Mouse (Mus musculus) limb, embryonic 15.5 days (tissue): Measurements from ENCODE around the gene Trpc1. TPM values are rescaled to one million over a fixed set of nuclear protein-coding genes. Genes with fewer than 3 reads are reported as not detected.

ENCODE experiments used
- ATAC-seq: fragments of 200-750 bp; cut with Nextera tagmentation; 2 replicates; pipeline ENCODE4 v1.8.0; 2017; ENCODE audit warnings: low read depth, moderate TSS enrichment; ENCODE audit not compliant: insufficient number of reproducible peaks, low FRiP score, low TSS enrichment
- H3K27ac ChIP-seq: fragments of 300-500 bp; sonication (generic); 2 replicates; pipeline ENCODE4 v1.5.1; 2015; ENCODE audit warnings: moderate library complexity, mild to moderate bottlenecking, inconsistent platforms
- H3K27me3 ChIP-seq: fragments of 300-500 bp; sonication (generic); 2 replicates; pipeline ENCODE4 v1.6.1; 2015; ENCODE audit warnings: inconsistent platforms
- H3K36me3 ChIP-seq: fragments of 300-500 bp; sonication (generic); 2 replicates; pipeline ENCODE4 v1.6.1; 2015; ENCODE audit warnings: inconsistent platforms
- H3K4me1 ChIP-seq: fragments of 300-500 bp; sonication (generic); 2 replicates; pipeline ENCODE4 v1.6.1; 2015; ENCODE audit warnings: inconsistent platforms
- H3K4me2 ChIP-seq: fragments of 300-500 bp; sonication (generic); 2 replicates; pipeline ENCODE4 v1.6.1; 2015; ENCODE audit warnings: mild to moderate bottlenecking, inconsistent platforms
- H3K4me3 ChIP-seq: fragments of 300-500 bp; sonication (generic); 2 replicates; pipeline ENCODE4 v1.5.1; 2015; ENCODE audit warnings: mild to moderate bottlenecking, inconsistent platforms
- H3K9ac ChIP-seq: fragments of 300-500 bp; sonication (generic); 2 replicates; pipeline ENCODE4 v1.6.1; 2015; ENCODE audit warnings: inconsistent platforms
- H3K9me3 ChIP-seq: fragments of 300-500 bp; sonication (generic); 2 replicates; pipeline ENCODE4 v1.6.1; 2016; ENCODE audit warnings: inconsistent platforms
- WGBS: fragments of 180-500 bp; shearing (Covaris S2); methylation state at CpG from one replicate; pipeline ENCODE4 v1.1.7; 2015; 5-methylcytosine and 5-hydroxymethylcytosine counted together
- polyA plus RNA-seq: library from polyadenylated mRNA; unstranded; fragments of >200 nt; fragmentation: Nextera tagmentation; extraction: Ambion mirVana; gene quantifications from 2 replicates; pipeline ENCODE4 v1.2.1, GENCODE M21; 2015

Gene Trpc1
- 1.4 and 2.4 TPM in 2 replicates for polyA plus RNA-seq

GRCm38 (mm10) chr9:95750037-95750511 lies at the start of gene Trpc1:
Gene Trpc1, minus strand, starts transcription at chr9:95750375.
- Histone ChIP-seq H3K4me1 (peaks cover 17% of the 10 kb centered on the region), H3K27ac (no peak within 1 kb of the TSS), H3K4me3 (peak within 1 kb of the TSS; percentile 85), H3K9me3 (no peaks in the 10 kb centered on the region), H3K36me3 (no peaks in the 10 kb centered on the region), H3K9ac (peak within 1 kb of the TSS; percentile 69), H3K27me3 (peaks cover 31% of the 10 kb centered on the region), H3K4me2 (peak within 1 kb of the TSS; percentile 90)
- WGBS = under 1% methylated on average over 43 of the region's 56 CpGs
- ATAC-seq = peak; percentile 92

DNA sequence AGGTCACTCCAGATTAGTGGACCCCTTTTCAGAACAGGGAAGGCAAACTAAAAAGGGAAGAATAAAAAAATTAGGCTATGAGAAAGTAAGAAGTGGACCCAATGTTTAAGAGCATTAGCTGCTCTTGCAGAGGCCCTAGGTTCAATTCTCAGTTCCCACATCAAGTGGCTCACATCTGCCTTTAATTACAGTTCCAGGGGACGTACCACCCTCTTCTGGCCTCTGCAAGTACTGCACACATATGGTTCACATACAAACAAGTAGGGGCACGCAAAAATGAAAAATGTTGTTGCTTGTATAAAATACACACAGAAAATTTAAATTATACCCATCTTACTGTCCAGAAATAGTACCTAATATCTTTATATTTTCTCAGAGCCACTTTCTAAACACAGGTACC lies 46.1 kb upstream of the Trpc1 start:
- Histone ChIP-seq H3K9me3 (no peaks in the 10 kb centered on the region), H3K27ac (no peak overlapping the region), H3K36me3 (no peaks in the 10 kb centered on the region), H3K4me1 (no peaks in the 10 kb centered on the region), H3K27me3 (no peaks in the 10 kb centered on the region), H3K9ac (no peak overlapping the region), H3K4me2 (no peak overlapping the region), H3K4me3 (no peak overlapping the region)
- no peak for ATAC-seq
- WGBS = 93% methylated on average over 2 of the region's 2 CpGs

GRCm38 (mm10) chr9:95795844-95796243 lies 45.7 kb upstream of the Trpc1 start:
- ATAC-seq = no peak
- Histone ChIP-seq H3K4me2 (no peak overlapping the region), H3K9ac (no peak overlapping the region), H3K36me3 (no peaks in the 10 kb centered on the region), H3K9me3 (no peaks in the 10 kb centered on the region), H3K27me3 (no peaks in the 10 kb centered on the region), H3K4me3 (no peak overlapping the region), H3K4me1 (no peaks in the 10 kb centered on the region), H3K27ac (no peak overlapping the region)
- 90% methylated on average over 5 of the region's 5 CpGs for WGBS

DNA sequence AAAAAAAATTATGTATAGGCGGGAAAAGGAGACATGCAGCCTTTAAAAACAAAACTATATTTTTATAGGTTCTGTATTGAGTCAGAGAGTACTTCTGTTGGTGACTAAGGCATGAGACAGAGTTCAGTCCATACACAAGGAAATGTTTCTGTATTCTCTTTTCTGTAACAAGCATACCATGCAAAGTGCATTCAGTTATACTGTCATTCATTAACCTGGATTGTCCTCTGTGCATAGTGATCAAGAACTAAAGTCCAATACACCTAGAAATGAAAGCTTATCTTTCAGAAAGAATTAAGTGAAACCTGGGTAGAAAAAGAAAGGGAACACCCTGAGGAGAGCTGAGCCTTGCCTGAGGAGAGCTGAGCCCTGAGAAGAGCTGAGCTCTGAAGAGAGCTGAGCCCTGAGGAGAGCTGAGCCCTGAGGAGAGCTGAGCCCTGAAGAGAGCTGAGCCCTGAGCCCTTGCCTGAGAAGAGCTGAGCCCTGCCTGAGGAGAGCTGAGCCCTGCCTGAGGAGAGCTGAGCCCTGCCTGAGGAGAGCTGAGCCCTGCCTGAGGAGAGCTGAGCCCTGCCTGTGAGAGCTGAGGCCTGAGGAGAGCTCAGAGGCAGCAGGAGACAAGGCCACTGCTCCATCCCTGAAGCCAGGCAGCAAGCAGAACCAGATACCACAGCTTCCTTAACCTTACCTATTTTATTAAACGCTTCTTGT lies 45.1 kb upstream of the Trpc1 start:
- H3K27me3 ChIP-seq = no peaks in the 10 kb centered on the region
- no peak overlapping the region for H3K4me3 ChIP-seq
- 77% methylated on average over 2 of the region's 2 CpGs for WGBS
- H3K9ac ChIP-seq = no peak overlapping the region
- H3K36me3 ChIP-seq = no peaks in the 10 kb centered on the region
- H3K27ac ChIP-seq = no peak overlapping the region
- H3K9me3 ChIP-seq = no peaks in the 10 kb centered on the region
- no peaks in the 10 kb centered on the region for H3K4me1 ChIP-seq
- H3K4me2 ChIP-seq = no peak overlapping the region
- ATAC-seq = no peak

DNA sequence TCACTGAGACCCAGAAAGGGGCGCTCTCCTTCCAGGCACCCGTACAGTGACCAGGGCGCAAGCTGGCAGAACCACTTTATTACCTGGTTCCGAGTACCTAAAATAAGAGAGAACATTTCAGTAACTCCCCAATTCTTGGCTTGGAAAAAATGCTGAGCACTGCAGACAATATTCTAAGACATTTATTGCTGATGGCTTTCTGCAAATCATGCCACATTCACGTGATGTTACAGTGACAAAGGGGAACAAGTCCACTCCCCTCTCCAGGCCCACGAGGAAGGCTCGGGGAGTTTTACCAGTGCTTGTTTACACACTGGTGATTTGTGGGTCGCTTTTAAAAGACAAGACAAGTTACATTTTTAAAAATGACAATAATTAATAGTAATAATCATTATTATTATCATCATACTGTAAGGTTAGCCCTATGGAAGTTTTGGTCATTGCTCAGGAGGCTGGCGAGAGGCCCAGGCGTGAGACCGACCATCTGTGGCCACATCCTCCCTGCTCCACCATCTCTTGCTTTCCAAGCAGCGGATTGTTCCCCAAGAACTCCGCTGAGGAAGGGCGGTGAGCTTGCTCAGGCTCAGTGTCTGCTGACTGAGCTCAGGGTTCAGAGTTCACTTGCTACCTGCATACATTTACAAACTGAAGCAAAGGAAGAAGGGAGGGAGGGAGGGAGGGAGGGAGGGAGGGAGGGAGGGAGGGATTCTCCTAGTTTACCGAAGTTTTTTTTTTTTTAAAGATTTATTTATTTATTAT lies 44.0 kb upstream of the Trpc1 start:
- no peak overlapping the region for H3K27ac ChIP-seq
- H3K4me1 ChIP-seq = no peaks in the 10 kb centered on the region
- no peak overlapping the region for H3K9ac ChIP-seq
- no peaks in the 10 kb centered on the region for H3K27me3 ChIP-seq
- no peak for ATAC-seq
- H3K4me3 ChIP-seq = no peak overlapping the region
- H3K4me2 ChIP-seq = no peak overlapping the region
- no peaks in the 10 kb centered on the region for H3K9me3 ChIP-seq
- no peaks in the 10 kb centered on the region for H3K36me3 ChIP-seq
- 80% methylated on average over 15 of the region's 15 CpGs for WGBS

DNA sequence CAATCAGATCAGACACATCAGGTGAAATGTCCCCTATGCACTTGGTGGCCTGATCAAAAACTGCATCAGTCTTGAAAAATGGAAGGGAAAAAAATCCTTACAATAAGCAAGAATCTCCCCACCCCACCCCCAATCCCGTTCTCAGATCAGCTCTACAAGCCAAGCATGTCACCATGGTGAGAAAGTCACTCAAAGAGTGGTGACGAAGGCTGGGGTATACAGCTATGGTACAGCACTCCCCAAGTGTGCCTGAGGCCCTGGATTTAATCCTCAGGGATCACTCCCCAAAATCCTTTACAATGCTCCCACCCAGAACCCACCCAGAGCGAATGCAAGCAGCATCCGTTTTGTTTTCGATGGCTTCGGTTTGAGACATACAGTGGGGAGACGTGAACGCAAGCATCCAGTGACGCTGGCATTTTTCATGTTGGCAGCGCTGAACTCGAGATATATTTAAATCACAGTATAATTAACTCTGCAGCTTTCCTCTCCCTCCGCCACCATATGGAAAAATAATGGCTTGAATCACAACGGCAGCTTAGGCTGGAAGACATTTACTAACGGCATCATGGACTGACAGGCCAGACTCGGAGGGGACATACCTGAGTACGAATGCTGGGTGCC lies 34.8 kb upstream of the Trpc1 start:
- WGBS = 75% methylated on average over 16 of the region's 16 CpGs
- H3K9ac ChIP-seq = no peak overlapping the region
- no peaks in the 10 kb centered on the region for H3K27me3 ChIP-seq
- H3K4me1 ChIP-seq = no peaks in the 10 kb centered on the region
- no peaks in the 10 kb centered on the region for H3K9me3 ChIP-seq
- H3K27ac ChIP-seq = no peak overlapping the region
- no peak for ATAC-seq
- no peaks in the 10 kb centered on the region for H3K36me3 ChIP-seq
- H3K4me2 ChIP-seq = no peak overlapping the region
- no peak overlapping the region for H3K4me3 ChIP-seq

DNA sequence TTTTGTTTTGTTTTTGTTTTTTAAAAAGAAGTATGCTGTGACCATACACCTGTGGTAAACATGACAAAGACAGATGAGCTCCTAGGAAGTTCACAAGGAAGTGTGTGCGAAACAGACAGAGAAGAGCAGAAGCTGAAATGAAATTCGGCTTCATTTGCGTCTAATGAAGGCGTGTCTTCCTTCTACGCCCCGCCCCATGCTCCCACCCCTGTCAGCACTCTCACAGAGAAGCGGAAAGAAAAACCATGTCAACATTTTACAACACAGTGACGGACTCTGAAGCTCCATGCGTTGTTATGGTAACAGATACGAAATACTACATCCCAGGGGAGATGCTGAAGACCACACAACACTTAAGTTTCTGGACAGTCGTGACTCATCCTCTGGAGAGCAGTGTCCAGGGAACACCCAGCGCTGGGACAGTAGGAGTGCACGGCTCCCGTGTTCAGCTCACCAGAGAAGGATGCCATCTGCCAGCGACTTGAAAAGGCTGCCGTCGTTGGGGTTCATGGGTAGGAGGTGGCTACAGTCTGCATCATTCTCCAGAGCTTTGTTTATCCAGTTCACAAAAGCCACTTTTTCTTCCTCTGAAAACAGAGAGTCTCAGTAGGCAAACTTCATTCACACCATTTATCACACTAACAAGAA lies 33.6 kb upstream of the Trpc1 start:
- Histone ChIP-seq H3K4me2 (no peak overlapping the region), H3K27ac (no peak overlapping the region), H3K9me3 (no peaks in the 10 kb centered on the region), H3K4me1 (no peaks in the 10 kb centered on the region), H3K27me3 (no peaks in the 10 kb centered on the region), H3K36me3 (no peaks in the 10 kb centered on the region), H3K4me3 (no peak overlapping the region), H3K9ac (no peak overlapping the region)
- ATAC-seq = no peak
- WGBS = 72% methylated on average over 17 of the region's 17 CpGs

DNA sequence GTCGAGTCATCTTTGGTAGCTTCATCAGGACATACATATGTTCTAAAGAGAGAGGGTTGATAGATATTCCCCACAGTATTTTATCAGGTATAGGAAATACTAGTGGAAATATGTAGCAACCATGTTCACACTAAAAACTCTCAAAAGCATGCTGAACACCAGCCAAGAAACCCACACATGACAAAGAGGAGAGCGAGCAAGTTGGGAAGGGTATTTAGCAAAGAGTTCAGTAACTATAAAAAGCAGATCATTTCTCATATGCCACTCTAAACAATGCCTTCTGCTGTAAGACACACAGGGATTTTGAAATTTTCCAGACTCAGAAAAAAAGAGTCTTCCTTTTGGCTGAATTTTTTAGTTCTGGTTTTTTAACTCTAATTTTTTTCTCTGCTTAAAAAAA lies 21.5 kb upstream of the Trpc1 start:
- Histone ChIP-seq H3K36me3 (no peaks in the 10 kb centered on the region), H3K4me3 (no peak overlapping the region), H3K4me1 (no peaks in the 10 kb centered on the region), H3K9me3 (no peaks in the 10 kb centered on the region), H3K27me3 (no peaks in the 10 kb centered on the region), H3K27ac (no peak overlapping the region), H3K9ac (no peak overlapping the region), H3K4me2 (no peak overlapping the region)
- no peak for ATAC-seq
- WGBS = 77% methylated on average over 2 of the region's 2 CpGs

- H3K4me3 ChIP-seq = no peak overlapping the region
- H3K9ac ChIP-seq = no peak overlapping the region
- no peaks in the 10 kb centered on the region for H3K27me3 ChIP-seq
- H3K4me1 ChIP-seq = no peaks in the 10 kb centered on the region
- H3K36me3 ChIP-seq = no peaks in the 10 kb centered on the region
- no peaks in the 10 kb centered on the region for H3K9me3 ChIP-seq
- no peak for ATAC-seq
- no peak overlapping the region for H3K27ac ChIP-seq
- WGBS = 85% methylated on average over 4 of the region's 4 CpGs
- no peak overlapping the region for H3K4me2 ChIP-seq
Measured at GRCm38 (mm10) chr9:95763218-95763617, 13.0 kb upstream of the Trpc1 start.

DNA sequence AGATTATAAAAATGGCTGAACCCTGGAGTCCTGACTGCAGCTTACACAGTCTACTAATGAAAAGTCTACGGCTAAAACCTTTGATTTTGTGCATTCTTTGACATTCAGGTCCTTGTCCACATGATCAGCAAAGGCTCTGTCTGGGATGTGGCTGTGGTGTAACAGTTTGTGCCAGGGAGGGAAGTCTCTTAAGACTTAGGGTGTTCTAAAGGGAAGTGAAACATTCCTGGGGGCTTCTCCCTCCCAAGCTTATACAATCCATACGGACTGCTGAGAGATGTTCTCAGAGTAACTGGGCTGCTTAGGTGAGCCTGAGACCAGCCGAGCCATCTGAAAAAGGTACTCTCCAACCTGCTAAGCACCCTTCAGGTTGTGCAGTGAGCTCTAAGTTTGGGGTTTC lies 12.1 kb upstream of the Trpc1 start:
- Histone ChIP-seq H3K4me3 (no peak overlapping the region), H3K36me3 (no peaks in the 10 kb centered on the region), H3K4me1 (no peaks in the 10 kb centered on the region), H3K27me3 (no peaks in the 10 kb centered on the region), H3K9me3 (no peaks in the 10 kb centered on the region), H3K4me2 (no peak overlapping the region), H3K9ac (no peak overlapping the region), H3K27ac (no peak overlapping the region)
- WGBS = 88% methylated on average over 3 of the region's 3 CpGs
- no peak for ATAC-seq

- H3K36me3 ChIP-seq = no peaks in the 10 kb centered on the region
- 79% methylated on average over 8 of the region's 8 CpGs for WGBS
- H3K4me1 ChIP-seq = no peaks in the 10 kb centered on the region
- no peaks in the 10 kb centered on the region for H3K9me3 ChIP-seq
- ATAC-seq = no peak
- H3K27ac ChIP-seq = no peak overlapping the region
- H3K9ac ChIP-seq = no peak overlapping the region
- no peak overlapping the region for H3K4me2 ChIP-seq
- H3K27me3 ChIP-seq = no peaks in the 10 kb centered on the region
- no peak overlapping the region for H3K4me3 ChIP-seq
Measured at GRCm38 (mm10) chr9:95761381-95761780, 11.2 kb upstream of the Trpc1 start.

DNA sequence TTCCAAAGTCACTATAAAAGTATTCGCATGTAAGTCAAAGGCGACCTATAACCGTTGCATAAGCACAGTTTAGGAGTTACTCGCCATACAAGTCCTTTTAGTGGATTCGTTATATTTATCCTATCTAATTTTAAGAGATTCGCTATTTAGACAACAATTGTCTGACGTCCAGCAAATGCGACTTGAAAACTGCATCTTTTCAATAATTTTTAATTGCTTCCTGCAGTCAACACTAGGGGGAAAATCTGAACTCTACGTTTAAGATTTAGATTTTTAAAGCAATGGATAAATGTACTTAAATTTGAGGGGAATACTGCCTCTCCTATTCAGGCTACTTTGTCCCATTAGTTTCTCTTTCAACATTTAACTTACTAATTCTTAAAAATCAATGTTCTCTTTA lies 571 bp upstream of the Trpc1 start:
- H3K27me3 ChIP-seq = peaks cover 31% of the 10 kb centered on the region
- H3K4me2 ChIP-seq = peak overlapping the region; percentile 90
- no peak overlapping the region for H3K27ac ChIP-seq
- WGBS = 33% methylated on average over 9 of the region's 9 CpGs
- H3K36me3 ChIP-seq = no peaks in the 10 kb centered on the region
- no peak for ATAC-seq
- no peak overlapping the region for H3K9ac ChIP-seq
- peak overlapping the region; percentile 85; the same call in 1 of the 2 replicates for H3K4me3 ChIP-seq
- no peaks in the 10 kb centered on the region for H3K9me3 ChIP-seq
- peaks cover 14% of the 10 kb centered on the region for H3K4me1 ChIP-seq
